Mouse (Mus musculus) myocyte (in vitro differentiated cells): ENCODE measurements around the gene Slc6a11.

Experiments used
- E2F4 ChIP-seq: IDR thresholded peaks from one replicate; pipeline ENCODE4 v1.6.1; 2011; ENCODE audit warnings: mild to moderate bottlenecking, control low read depth, moderate library complexity; ENCODE audit not compliant: insufficient read depth
- MAX ChIP-seq: IDR thresholded peaks from one replicate; pipeline ENCODE4 v1.6.1; 2011; ENCODE audit warnings: low read depth, mild to moderate bottlenecking, control low read depth
- MYOD1 ChIP-seq, 3 experiments: IDR thresholded peaks; one replicate each; pipeline ENCODE4 v1.6.1; 2011; ENCODE audit warnings: control low read depth in 2 of 3, low read depth in 2 of 3, mild to moderate bottlenecking in 2 of 3, moderate library complexity in 1 of 3; ENCODE audit not compliant: insufficient read length in 2 of 3, control insufficient read depth in 1 of 3
- POLR2A ChIP-seq: IDR thresholded peaks from one replicate; pipeline ENCODE4 v1.6.1; 2011; ENCODE audit warnings: low read depth, mild to moderate bottlenecking, control low read depth, moderate library complexity; ENCODE audit not compliant: insufficient read length
- POLR2AphosphoS2 ChIP-seq: IDR thresholded peaks from one replicate; pipeline ENCODE4 v1.6.1; 2011; ENCODE audit warnings: low read depth, control low read depth; ENCODE audit not compliant: insufficient read length
- USF1 ChIP-seq: IDR thresholded peaks from one replicate; pipeline ENCODE4 v1.6.1; 2011; ENCODE audit warnings: low read depth, mild to moderate bottlenecking, control low read depth, moderate library complexity

DNA sequence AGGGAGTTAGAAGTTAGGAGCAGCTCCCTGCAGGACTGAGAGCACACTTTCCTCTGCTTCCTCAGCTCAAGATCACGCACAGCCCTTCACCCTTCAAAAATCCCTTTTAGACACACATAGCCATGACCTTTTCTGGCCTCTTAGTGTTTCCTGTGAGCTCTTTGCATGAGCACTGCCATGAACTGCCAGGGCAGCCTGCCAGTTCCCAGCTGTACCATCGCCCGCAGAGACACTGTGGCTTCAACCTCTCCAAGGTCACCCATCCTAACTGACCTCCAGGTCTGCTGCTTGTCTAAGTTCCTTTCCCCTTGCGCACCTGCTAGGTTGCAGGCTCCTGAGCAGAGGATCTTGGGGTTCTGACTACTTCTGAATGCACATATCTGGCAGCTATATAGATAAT lies 83.4 kb downstream of the Slc6a11 start:
- no peak for TF ChIP-seq POLR2A
- no peak for TF ChIP-seq MAX
- no peak for TF ChIP-seq MYOD1 (IDR thresholded peaks at IDR 0.05; ENCODE audit: control insufficient read depth in 1 of 3, insufficient read length in 2 of 3, low read depth in 2 of 3)
- no peak for TF ChIP-seq E2F4
- TF ChIP-seq POLR2AphosphoS2 = no peak
- TF ChIP-seq USF1 = no peak
